Mouse (Mus musculus): ENCODE data around the gene Cct7.

- no peak for TF ChIP-seq CTCF (IDR thresholded peaks at IDR 0.05; ENCODE audit: low read depth, low read length)
- TF ChIP-seq POLR2A (IDR thresholded peaks at IDR 0.05; ENCODE audit: extremely low read depth, insufficient read depth, low read length), result no peak
These were observed 35.5 kb upstream of the Cct7 start for GRCm38 (mm10) chr6:85415829-85416228.

Measured in liver, adult 2 months (tissue).